Mouse (Mus musculus) brown adipose tissue, adult 24 weeks (tissue): ENCODE results near the gene Gjb3. TPM values are rescaled to one million over a fixed set of nuclear protein-coding genes. Genes with fewer than 3 reads are reported as not detected.

ENCODE experiments used
- H3K27ac ChIP-seq: fragments of 200-500 bp; replicated peaks from 2 replicates; pipeline ENCODE4 v1.5.1; 2012; ENCODE audit warnings: low read depth, mild to moderate bottlenecking, low read length
- H3K4me1 ChIP-seq: fragments of 200-500 bp; 2 replicates; pipeline ENCODE4 v1.6.1; 2012; ENCODE audit warnings: low read length, mixed read lengths; ENCODE audit not compliant: control insufficient read depth, insufficient read depth, insufficient read length
- H3K4me3 ChIP-seq: fragments of 200-500 bp; 2 replicates; pipeline ENCODE4 v1.5.1; 2012; ENCODE audit warnings: low read depth, mild to moderate bottlenecking, low read length, moderate library complexity; ENCODE audit not compliant: insufficient read depth
- polyA plus RNA-seq: library from polyadenylated mRNA; stranded (reverse); fragments of >200 nt; gene quantifications from 2 replicates; pipeline ENCODE4 v1.2.4, GENCODE M21; 2012; ENCODE audit not compliant: missing spikeins, insufficient read depth, insufficient read length

Gene Gjb3
- polyA plus RNA-seq, 1 experiment = not detected

- no peak overlapping the region for H3K4me3 ChIP-seq
- no peak overlapping the region for H3K27ac ChIP-seq
- H3K4me1 ChIP-seq = no peaks in the 10 kb centered on the region
Observed at GRCm38 (mm10) chr4:127354506-127355485, 24.2 kb upstream of the Gjb3 start.

- Histone ChIP-seq H3K27ac (no peak within 1 kb of the TSS), H3K4me1 (no peaks in the 10 kb centered on the region), H3K4me3 (no peak within 1 kb of the TSS)
Observed at GRCm38 (mm10) chr4:127353951-127354438, 23.4 kb upstream of the Gjb3 start, which contains the start of gene Gjb4. TSS of gene Gjb4 (minus strand) at chr4:127354081.

GRCm38 (mm10) chr4:127352594-127352993, 21.9 kb upstream of the Gjb3 start:
- H3K4me1 ChIP-seq = no peaks in the 10 kb centered on the region
- H3K27ac ChIP-seq = no peak overlapping the region
- H3K4me3 ChIP-seq = no peak overlapping the region

- H3K4me3 ChIP-seq = no peak overlapping the region
- no peaks in the 10 kb centered on the region for H3K4me1 ChIP-seq
- no peak overlapping the region for H3K27ac ChIP-seq
Observed at GRCm38 (mm10) chr4:127349560-127350300, 19.1 kb upstream of the Gjb3 start.

GRCm38 (mm10) chr4:127345000-127345399, 14.4 kb upstream of the Gjb3 start:
- Histone ChIP-seq H3K4me1 (no peaks in the 10 kb centered on the region), H3K27ac (no peak overlapping the region), H3K4me3 (no peak overlapping the region)

- no peak overlapping the region for H3K27ac ChIP-seq
- no peak overlapping the region for H3K4me3 ChIP-seq
- no peaks in the 10 kb centered on the region for H3K4me1 ChIP-seq
Observed at GRCm38 (mm10) chr4:127341372-127341771, 10.7 kb upstream of the Gjb3 start.

GRCm38 (mm10) chr4:127337668-127338067, 7.0 kb upstream of the Gjb3 start:
- H3K27ac ChIP-seq = no peak overlapping the region
- no peaks in the 10 kb centered on the region for H3K4me1 ChIP-seq
- H3K4me3 ChIP-seq = no peak overlapping the region

- Histone ChIP-seq H3K4me3 (no peak overlapping the region), H3K27ac (no peak overlapping the region), H3K4me1 (no peaks in the 10 kb centered on the region)
Observed at GRCm38 (mm10) chr4:127334870-127335504, 4.3 kb upstream of the Gjb3 start.

- H3K4me1 ChIP-seq = no peaks in the 10 kb centered on the region
- no peak overlapping the region for H3K4me3 ChIP-seq
- H3K27ac ChIP-seq = no peak overlapping the region
Observed at GRCm38 (mm10) chr4:127331171-127331570, 527 bp upstream of the Gjb3 start.

GRCm38 (mm10) chr4:127329751-127330150, 893 bp downstream of the Gjb3 start:
- Histone ChIP-seq H3K4me3 (no peak overlapping the region), H3K27ac (no peak overlapping the region), H3K4me1 (no peaks in the 10 kb centered on the region)

GRCm38 (mm10) chr4:127329046-127329445, 1.6 kb downstream of the Gjb3 start:
- Histone ChIP-seq H3K27ac (no peak overlapping the region), H3K4me3 (no peak overlapping the region), H3K4me1 (no peaks in the 10 kb centered on the region)

- no peak overlapping the region for H3K27ac ChIP-seq
Observed at GRCm38 (mm10) chr4:127328378-127328777, 2.3 kb downstream of the Gjb3 start.

GRCm38 (mm10) chr4:127327749-127328148, 2.9 kb downstream of the Gjb3 start:
- no peak overlapping the region for H3K27ac ChIP-seq

More at GRCm38 (mm10) chr4:127328378-127328777, 2.3 kb downstream of the Gjb3 start:
- Histone ChIP-seq H3K4me1 (no peaks in the 10 kb centered on the region), H3K4me3 (no peak overlapping the region)

GRCm38 (mm10) chr4:127327258-127327657, 3.4 kb downstream of the Gjb3 start:
- H3K27ac ChIP-seq = no peak overlapping the region
- H3K4me1 ChIP-seq = no peaks in the 10 kb centered on the region
- no peak overlapping the region for H3K4me3 ChIP-seq

More at GRCm38 (mm10) chr4:127327749-127328148, 2.9 kb downstream of the Gjb3 start:
- Histone ChIP-seq H3K4me3 (no peak overlapping the region), H3K4me1 (no peaks in the 10 kb centered on the region)

GRCm38 (mm10) chr4:127325276-127325675, 5.4 kb downstream of the Gjb3 start:
- Histone ChIP-seq H3K27ac (no peak overlapping the region), H3K4me1 (no peaks in the 10 kb centered on the region), H3K4me3 (no peak overlapping the region)
